Mouse (Mus musculus): ENCODE results near the gene G6pc. TPM values are rescaled to one million over a fixed set of nuclear protein-coding genes. Genes with fewer than 3 reads are reported as not detected.
"Not testable (repeated sequence)": the region's sequence is repeated elsewhere in the genome, so short reads cannot be mapped to it uniquely, and the experiment has no call there.

The G6pc gene
- total RNA-seq, 2 experiments from 2014 or later, result not detected

DNA sequence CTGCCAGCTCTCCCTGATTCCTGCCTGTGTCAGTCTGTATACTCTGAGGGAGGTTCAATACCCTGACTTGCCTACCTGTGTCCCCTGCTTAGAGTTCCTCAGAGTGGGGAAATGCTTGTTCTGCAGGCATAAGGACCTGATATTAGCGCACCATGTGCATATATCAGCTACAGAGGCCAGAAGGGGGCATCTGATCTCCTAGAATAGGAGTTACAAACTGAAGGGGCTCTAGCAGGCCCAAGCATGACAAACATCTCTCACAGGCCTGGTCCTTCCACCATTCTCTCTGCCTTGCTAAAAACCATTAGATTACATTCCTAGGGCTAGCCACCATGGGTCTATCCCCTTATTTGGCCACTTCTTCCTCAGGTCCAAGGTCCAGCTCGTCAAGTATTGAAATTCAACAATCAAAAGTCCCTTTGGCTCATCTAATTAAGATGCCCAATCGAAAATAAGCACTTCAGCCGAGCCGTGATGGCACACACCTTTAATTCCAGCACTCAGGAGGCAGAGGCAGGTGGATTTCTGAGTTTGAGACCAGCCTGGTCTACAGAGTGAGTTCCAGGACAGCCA is 12.8 kb upstream of the G6pc start:
- no peak for DNase-seq
- intact Hi-C loops (cut with DNase I), result no loop called here

DNA sequence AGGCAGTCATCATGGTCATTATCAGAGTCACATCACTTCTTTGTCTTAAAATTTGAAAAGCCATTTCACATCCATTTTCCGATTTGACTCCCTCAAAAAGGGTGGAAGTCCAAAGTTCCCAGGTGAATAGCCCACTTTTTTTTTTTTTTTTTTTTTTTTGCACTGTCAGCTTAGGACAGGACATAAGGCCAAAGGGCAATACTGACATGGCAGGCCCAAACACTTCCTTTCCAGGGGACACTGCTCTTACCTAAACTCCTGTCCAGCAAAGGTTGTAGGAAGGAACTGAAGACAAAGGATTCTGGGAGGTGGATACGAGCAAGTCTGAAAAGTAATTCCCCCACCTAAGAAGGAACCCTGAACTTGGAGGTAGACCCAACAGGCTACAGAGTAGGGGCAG is 11.4 kb upstream of the G6pc start:
- intact Hi-C loops (cut with DNase I), result no loop called here
- no peak for DNase-seq

DNA sequence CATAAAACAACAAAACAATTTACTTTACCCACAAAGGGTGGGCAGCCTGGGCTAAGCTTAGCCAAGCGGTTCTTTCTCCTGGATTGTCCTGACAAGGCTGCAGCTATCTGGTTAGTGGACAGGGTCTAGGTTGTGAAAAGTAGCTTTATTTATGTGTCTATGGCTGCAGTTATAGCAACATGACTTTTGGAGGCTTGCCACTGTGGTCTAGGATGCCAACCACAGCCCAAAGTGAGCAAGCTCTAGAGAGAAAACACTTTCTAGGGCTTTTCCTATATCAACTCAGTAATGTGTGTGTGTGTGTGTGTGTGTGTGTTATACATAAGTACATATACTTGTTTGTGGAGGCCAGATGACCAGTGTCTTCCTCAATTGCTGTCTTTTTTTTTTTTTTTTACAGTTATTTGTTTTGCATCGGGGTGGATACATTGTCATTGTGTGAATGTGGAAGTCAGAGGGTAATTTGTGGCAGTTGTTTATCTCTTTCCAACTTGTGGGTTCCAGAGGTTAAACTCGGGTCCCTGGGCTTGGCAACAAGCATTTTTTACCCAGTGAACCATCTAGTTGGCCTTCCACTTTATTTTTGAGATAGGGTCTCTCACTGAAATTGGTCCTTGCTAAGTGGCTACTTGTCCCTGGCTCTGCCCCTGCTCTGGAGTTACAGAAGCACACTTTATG is 9.7 kb upstream of the G6pc start:
- intact Hi-C loops (cut with DNase I), result no loop called here

DNA sequence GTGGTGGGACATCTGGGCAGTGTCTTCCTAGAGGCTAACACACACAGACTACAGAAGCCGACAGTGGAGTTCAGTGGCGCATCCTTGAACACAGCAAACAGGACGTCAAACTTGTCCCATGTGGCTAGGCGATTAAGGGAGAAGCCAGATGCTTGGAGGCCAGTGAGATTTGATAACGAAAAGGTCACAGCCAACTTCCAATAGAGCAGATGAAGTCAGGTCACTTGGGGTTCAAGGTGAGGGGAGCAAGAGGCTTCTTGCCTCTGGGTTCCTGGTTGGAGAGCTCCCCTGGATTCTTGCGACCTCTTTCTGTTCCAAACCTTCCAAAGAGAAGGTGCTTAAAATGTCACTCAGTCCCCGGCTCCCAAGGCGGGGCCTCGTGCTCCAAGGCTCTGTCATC is 7.6 kb upstream of the G6pc start:
- DNase-seq, result no peak
- intact Hi-C loops (cut with DNase I), result no loop called here

More for the DNA sequence above, 9.7 kb upstream of the G6pc start:
- no peak for DNase-seq

DNA sequence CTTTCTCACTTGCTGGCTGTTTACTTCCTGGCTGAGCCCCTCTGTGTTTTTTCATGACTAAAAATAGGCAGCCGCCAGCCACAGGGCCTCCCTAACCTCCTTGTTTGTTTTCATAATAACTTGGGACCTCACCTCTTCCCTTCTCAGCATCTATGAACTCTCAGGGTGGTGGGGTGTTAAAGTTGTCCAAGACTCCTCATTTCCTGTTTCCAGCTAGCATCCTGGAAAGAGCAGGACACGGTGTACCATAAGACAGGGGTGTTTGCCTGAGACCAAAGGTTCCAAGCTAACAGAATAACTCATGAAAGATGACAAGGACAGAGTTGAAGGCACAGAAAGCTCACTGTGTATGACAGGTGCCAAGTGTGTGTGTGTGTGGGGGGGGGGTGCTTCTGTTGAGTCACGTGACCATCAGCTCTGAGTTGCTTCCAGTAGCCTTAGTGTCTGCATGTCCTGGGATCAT is 6.7 kb upstream of the G6pc start:
- intact Hi-C loops (cut with DNase I), result no loop called here
- no peak for DNase-seq

DNA sequence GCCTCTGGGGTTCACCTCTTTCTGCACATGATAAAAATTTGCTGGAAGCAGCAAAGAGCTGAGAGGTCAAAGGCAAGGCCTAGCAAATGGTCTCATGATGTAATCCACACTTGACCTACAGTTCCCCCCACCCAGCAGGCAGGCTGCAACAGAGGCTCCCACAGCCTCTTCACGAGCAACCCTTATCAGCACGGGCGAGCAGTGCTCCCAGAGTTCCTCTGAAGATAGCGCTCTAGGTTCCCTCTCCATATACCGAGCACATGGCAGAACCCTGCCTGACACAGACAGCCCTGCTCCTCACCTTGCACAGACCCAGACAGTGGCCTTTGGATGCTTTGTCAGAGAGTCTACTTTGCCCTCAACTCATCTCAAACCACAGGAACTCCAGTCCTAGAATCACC is 2.8 kb upstream of the G6pc start:
- DNase-seq, result no peak
- intact Hi-C loops (cut with DNase I), result no loop called here

DNA sequence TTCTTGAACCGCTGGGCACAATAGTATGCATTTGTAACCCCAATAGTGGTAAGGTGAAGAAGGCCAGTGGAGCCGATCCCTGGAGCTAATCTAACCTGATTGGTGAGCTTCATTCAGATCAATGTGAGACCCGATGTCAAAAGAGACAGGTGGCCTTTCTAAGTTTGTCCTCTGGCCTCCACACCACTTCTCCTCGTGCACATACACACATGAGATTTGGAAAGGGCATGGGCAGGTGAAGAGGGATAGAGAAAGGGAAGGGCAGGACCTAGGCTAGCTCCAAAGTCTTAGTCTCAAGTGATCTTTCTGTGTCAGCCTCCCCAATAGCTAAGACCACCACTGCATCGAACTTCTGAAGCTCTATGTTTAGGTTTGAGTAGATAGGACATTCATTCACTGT is 2.8 kb downstream of the G6pc start:
- no peak for DNase-seq
- intact Hi-C loops (cut with DNase I), result no loop called here

DNA sequence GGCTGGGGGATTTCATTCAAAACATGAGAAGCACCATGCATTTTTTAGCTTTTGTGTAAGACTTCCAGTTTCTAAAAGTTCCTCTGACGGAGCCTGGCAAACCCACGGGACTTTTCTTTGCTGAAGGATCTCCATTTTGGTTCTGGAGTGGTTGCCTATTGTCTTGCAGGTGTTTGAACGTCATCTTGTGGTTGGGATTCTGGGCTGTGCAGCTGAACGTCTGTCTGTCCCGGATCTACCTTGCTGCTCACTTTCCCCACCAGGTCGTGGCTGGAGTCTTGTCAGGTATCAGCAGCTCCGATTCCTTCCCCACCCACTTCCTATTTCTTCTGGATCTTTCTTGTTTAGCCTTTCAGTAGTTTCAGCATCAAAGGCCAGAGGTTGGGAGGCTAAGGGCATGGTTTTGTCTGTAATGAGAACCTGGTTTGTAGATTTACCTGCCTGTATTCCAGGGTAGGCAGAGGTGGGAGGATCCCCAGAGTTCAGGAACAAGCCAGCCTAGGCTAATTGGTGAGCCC is 7.1 kb downstream of the G6pc start:
- intact Hi-C loops (cut with DNase I), result no loop called here
- DNase-seq, result no peak

DNA sequence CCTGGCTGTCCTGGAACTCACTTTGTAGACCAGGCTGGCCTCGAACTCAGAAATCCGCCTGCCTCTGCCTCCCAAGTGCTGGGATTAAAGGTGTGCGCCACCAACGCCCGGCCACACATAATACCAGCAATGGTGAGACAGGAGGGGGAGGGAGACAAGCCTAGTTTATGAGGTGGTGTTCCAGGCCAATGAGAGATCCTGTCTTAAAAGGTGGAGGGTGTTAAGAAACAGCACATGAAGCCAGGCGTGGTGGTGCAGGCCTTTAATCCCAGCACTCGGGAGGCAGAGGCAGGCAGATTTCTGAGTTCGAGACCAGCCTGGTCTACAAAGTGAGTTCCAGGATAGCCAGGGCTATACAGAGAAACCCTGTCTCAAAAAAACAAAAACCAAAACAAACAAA is 10.8 kb downstream of the G6pc start:
- DNase-seq; intact Hi-C loops (cut with DNase I): not testable (repeated sequence)

DNA sequence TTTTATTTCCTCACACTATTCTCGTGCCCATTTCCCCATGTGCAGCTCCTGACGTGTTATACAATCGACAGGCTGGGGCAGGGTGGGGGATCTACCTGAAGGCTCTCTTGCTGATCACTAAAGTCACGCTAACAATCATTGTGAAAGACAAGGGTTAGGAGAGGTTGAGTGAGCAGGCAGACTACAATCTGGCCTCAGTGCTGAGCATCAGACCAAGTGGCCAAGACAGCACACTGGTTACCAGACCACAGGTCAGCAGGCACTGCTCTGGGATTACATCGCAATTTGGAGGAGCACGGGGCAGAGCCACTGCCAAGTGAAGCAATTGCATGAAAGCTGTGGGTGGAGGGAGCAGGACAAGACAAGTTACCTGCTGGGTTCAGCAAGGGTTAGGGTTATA is 11.6 kb downstream of the G6pc start:
- intact Hi-C loops (cut with DNase I), result no loop called here
- no peak for DNase-seq

DNA sequence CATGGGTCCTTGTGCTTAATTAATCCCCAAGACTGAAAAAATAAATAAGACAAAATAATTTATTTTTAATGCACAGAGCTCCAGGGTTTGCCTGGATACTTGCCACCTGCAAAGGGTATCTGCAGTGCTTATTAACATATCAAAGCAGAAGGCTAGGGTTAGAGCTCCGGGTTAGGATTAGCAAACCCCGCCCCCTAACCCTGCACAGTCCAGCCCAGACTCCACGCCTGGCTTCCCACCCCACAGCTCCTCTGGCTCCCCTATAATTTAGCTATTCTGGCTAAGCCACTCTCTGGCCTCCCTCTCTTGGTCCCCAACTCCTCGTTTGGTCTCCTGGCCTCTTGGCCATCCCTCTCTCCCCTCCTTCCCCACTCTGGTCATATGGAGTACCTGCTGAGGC is 14.5 kb downstream of the G6pc start:
- intact Hi-C loops (cut with DNase I), result no loop called here
- DNase-seq, result no peak

DNA sequence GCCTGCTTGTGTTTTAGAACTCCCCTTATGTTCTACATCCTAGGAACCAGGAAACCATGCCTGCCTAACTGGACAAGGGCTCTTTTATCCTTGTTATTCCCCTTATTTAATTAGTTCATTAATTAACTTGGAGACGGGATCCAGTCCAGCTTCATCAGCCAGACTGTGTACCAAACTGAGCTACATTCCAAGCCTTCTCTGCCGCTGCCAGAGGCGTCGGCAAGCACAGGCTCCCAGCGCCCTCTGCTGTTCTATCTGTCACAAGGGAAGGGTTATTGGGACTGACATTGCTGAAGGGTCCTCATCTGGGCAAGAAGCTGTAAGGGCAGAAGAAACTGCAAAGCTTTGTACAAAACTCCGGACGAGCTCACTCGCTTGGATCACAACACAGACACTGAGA is 27.7 kb downstream of the G6pc start:
- intact Hi-C loops (cut with DNase I), result loop anchor here (1.0 to 5.0 kb wide), 2 partner anchors 72 to 183 kb away; no protein-coding TSS in a partner anchor
- DNase-seq, result peak; percentile 37 to 68

DNA sequence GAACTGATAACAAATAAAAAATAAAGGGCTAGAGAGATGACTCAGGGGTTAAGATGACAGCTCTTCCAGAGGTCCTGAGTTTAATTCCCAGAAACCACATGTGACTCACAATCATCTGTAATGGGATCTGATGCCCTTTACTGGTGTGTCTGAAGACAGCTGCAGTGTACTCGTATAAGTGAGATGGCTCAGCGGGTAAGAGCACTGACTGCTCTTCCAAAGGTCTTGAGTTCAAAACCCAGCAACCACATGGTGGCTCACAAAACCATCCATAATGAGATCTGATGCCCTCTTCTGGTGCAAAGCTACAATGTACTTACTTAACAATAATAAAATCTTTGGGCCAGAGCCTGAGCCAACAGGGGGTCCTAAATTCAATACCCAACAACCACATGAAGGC is 47.9 kb downstream of the G6pc start:
- intact Hi-C loops (cut with DNase I), result no loop called here
- no peak for DNase-seq

DNA sequence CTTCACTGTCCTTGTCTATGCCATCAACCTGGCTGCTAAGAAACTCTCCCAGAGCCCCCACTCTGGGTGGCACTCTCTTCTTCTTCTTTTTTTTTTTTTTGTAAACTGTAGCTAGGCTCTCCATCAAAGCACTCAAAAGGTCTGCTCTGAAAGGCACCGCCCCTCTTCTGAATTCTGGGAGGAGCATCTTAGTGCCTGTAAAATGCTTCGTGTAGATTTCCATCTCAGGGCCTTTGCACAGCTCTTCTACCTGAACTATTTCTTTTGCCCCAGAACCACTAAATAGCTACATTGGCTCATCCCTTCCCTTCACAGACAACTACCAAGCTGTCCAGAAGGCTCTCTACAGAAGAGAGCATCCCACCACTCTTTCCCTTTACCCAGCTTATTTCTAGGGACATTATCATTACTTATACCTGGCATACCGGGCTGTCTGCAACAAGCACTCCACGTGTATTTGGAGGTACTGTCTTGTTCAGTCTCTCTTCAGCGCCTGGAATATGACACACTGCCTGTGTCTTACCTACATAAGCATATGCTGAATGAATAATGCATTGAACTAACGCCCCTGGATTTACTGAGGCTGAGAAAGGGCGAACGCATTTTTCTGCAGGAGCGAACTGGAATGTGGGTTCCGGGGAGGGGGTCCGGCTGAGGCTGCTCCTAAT is 49.2 kb downstream of the G6pc start:
- intact Hi-C loops (cut with DNase I), result no loop called here
- no peak for DNase-seq

DNA sequence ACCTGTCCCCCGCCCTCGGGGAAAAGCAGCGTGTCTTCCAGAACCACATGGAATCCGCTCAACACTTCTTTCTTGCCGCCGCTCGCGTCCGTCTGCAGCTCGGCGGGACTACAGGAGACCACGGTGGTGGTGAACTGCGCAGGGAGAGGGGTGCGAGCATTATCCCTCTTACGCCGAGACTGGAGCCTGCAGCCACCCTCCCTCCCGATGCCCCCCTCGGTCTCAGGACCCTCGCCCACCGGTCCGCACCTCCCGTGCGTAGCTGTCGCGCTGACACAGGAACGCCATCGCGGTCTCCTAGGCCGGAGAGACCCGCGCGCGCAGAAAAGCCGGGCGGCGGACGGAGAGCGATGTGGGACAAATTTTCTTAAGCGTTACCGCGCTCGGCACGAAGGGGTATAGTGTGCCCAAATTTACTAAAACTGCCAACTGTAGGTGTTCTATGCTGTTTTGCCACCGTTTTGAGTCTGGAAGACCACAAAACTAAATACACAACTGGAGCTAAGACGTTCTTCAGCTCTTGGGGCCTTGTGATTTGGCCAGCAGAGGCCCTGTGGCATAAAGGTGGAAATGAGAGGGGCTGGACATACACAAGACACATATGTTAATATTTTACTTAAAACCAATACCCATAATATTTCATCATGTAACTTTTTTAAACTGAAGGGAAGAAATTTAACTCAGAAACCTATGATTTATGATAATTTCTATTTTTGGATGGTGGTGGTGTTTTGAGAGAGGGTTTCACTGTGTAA is 49.9 kb downstream of the G6pc start, which contains the start of gene Aarsd1:
TSS of gene Aarsd1 (minus strand) at position 515 of the 755 bp plus-strand sequence.
- DNase-seq, result peak; percentile 81 to 86
- intact Hi-C loops (cut with DNase I), result no loop called here

DNA sequence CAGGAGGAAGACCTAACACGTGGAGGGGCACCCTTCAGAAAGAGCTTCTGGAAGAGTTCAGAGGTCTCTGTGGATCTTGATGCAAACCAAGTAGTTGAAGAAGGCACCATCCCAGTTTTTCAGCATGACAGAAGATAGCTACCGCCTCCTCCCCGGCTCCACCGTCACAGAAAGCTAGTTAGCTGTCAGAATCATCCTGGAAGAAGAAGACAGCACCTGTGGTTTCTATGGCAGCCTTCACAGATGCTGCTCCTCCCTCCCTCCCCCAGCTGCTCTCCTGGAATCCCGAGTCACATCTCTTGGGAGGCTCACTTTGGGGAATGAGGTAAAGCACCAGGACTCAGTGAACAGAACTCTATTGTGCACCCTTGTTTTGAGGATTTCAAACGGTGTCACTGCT is 51.6 kb downstream of the G6pc start:
- no peak for DNase-seq
- intact Hi-C loops (cut with DNase I), result no loop called here

DNA sequence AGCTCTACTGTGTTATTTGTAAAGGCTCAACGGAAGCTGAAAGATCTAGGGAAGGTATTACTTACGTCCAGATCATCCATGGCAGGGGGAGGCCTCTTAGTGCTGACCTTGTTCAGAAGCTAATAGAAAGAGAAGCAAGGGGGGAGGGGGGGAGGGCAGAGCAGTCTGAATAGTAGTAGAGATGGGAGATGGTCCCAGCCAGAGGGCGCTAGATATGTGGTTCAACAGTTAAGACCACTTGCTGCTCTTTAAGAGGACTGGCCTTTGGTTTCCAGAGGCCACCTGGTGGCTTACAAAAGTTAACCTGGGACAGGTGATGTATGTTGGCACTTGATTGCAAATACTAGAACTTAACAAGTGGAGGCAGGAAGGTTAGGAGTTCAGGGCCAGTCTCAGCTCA is 52.2 kb downstream of the G6pc start:
- DNase-seq, result no peak
- intact Hi-C loops (cut with DNase I), result no loop called here

DNA sequence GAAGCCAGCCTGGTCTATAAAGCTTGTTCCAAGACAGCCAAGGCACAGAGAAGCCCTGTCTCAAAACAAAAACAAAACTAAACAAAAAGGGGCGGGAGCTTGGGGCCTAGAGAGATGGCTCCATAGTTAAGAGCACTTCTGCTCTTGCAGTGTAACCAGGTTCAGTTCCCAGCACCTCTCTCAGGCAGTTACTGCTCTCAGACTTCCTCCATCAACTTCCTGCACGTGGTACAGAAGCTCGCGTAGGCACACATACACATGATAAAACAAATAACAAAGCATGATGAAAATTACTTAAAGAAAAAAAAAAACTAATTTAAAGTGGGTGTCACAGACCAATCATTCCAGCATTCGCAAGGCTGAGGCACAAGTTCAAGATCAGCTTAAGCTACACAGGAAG is 52.8 kb downstream of the G6pc start:
- intact Hi-C loops (cut with DNase I), result no loop called here
- DNase-seq, result no peak

DNA sequence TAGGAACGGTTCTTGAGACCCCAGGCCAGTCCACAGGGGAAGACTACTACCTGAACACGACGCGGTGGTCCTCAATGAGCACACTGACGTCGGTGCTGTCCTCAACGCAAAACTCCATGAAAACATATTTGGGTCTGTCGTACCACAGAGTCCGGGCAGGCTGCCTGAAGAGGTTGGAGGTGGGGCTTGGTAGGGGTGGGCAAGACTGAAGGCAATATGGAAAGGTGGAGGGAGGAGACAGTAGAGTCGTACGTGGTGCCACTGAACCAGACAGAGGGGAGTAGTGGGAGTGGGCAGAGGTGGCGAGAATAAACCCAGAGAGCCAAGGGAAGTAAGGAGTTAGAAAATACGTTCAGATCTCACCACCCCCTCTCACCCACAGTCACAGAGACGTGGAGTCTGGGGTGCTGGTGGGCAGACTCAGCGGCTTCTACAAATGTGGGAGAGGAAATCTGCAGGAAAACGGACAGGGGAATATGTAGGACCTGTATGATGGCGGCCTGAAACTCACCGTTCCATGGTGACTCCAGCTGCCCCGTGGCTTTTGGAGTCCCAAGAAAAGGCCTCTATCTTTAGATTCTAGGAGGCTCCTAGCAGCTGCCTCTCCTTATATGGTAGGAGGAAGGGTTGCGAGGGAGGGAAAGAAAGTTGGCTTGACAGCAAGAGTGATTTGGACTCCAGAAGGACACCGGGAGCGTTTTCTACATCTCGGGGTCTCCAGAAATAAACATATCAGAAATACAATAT is 56.9 kb downstream of the G6pc start, which contains the start of gene Gm27029:
TSS of gene Gm27029 (minus strand) at position 692 of the 747 bp plus-strand sequence.
- intact Hi-C loops (cut with DNase I), result no loop called here
- peak in 1 of 2 experiments; percentile 21 for DNase-seq

All from gastrocnemius, postnatal 36 days (tissue).